Mouse (Mus musculus): ENCODE measurements around the gene Acvr1. TPM values are rescaled to one million over a fixed set of nuclear protein-coding genes. Genes with fewer than 3 reads are reported as not detected.

Gene Acvr1
- polyA plus RNA-seq, 1 experiment from 2014 or later, result 4.2 TPM

- Histone ChIP-seq H3K9me3 (no peaks in the 10 kb centered on the region), H3K4me1 (replicated peaks) (peaks cover 50% of the 10 kb centered on the region), H3K36me3 (no peaks in the 10 kb centered on the region), H3K4me2 (replicated peaks) (no peak overlapping the region), H3K27ac (no peak overlapping the region), H3K9ac (replicated peaks) (no peak overlapping the region), H3K4me3 (replicated peaks) (no peak overlapping the region), H3K27me3 (no peaks in the 10 kb centered on the region)
- 14% methylated on average over 6 of the region's 6 CpGs for WGBS
- ATAC-seq, result peak; percentile 7; the same call in 1 of the 2 replicates
Observed at GRCm38 (mm10) chr2:58551866-58552265, 15.1 kb downstream of the Acvr1 start.

- H3K9me3 ChIP-seq, result no peaks in the 10 kb centered on the region
- no peaks in the 10 kb centered on the region for H3K36me3 ChIP-seq
- no peak overlapping the region for H3K27ac ChIP-seq
- 49% methylated on average over 9 of the region's 9 CpGs for WGBS
- H3K4me3 ChIP-seq (replicated peaks), result no peak overlapping the region
- no peak overlapping the region for H3K4me2 ChIP-seq (replicated peaks)
- peaks cover 50% of the 10 kb centered on the region for H3K4me1 ChIP-seq (replicated peaks)
- no peaks in the 10 kb centered on the region for H3K27me3 ChIP-seq
- peak; percentile 41; the same call in 1 of the 2 replicates for ATAC-seq
- H3K9ac ChIP-seq (replicated peaks), result no peak overlapping the region
Observed at GRCm38 (mm10) chr2:58550488-58550887, 16.5 kb downstream of the Acvr1 start.

- WGBS, result 53% methylated on average over 6 of the region's 6 CpGs
- H3K4me1 ChIP-seq (replicated peaks), result peaks cover 48% of the 10 kb centered on the region
- no peak overlapping the region for H3K27ac ChIP-seq
- no peak overlapping the region for H3K9ac ChIP-seq (replicated peaks)
- no peak for ATAC-seq
- H3K36me3 ChIP-seq, result no peaks in the 10 kb centered on the region
- no peak overlapping the region for H3K4me2 ChIP-seq (replicated peaks)
- H3K27me3 ChIP-seq, result no peaks in the 10 kb centered on the region
- no peaks in the 10 kb centered on the region for H3K9me3 ChIP-seq
- no peak overlapping the region for H3K4me3 ChIP-seq (replicated peaks)
Observed at GRCm38 (mm10) chr2:58549960-58550359, 17.0 kb downstream of the Acvr1 start.

- H3K4me2 ChIP-seq (replicated peaks), result no peak overlapping the region
- no peaks in the 10 kb centered on the region for H3K9me3 ChIP-seq
- H3K36me3 ChIP-seq, result no peaks in the 10 kb centered on the region
- no peaks in the 10 kb centered on the region for H3K27me3 ChIP-seq
- 71% methylated on average over 7 of the region's 7 CpGs for WGBS
- H3K4me3 ChIP-seq (replicated peaks), result no peak overlapping the region
- ATAC-seq, result no peak
- peaks cover 40% of the 10 kb centered on the region for H3K4me1 ChIP-seq (replicated peaks)
- H3K9ac ChIP-seq (replicated peaks), result no peak overlapping the region
- H3K27ac ChIP-seq, result no peak overlapping the region
Observed at GRCm38 (mm10) chr2:58548943-58549342, 18.0 kb downstream of the Acvr1 start.

- ATAC-seq, result no peak
- Histone ChIP-seq H3K4me2 (replicated peaks) (no peak overlapping the region), H3K27ac (no peak overlapping the region), H3K27me3 (no peaks in the 10 kb centered on the region), H3K9ac (replicated peaks) (no peak overlapping the region), H3K36me3 (no peaks in the 10 kb centered on the region), H3K4me1 (replicated peaks) (peaks cover 17% of the 10 kb centered on the region), H3K9me3 (no peaks in the 10 kb centered on the region), H3K4me3 (replicated peaks) (no peak overlapping the region)
- 93% methylated on average over 7 of the region's 7 CpGs for WGBS
Observed at GRCm38 (mm10) chr2:58546264-58546663, 20.7 kb downstream of the Acvr1 start.

- Histone ChIP-seq H3K27ac (no peak overlapping the region), H3K9me3 (no peaks in the 10 kb centered on the region), H3K4me3 (replicated peaks) (no peak overlapping the region), H3K36me3 (no peaks in the 10 kb centered on the region), H3K27me3 (no peaks in the 10 kb centered on the region), H3K4me2 (replicated peaks) (no peak overlapping the region), H3K4me1 (replicated peaks) (peaks cover 4% of the 10 kb centered on the region; the same call in 1 of the 2 replicates), H3K9ac (replicated peaks) (no peak overlapping the region)
- 93% methylated on average over 6 of the region's 6 CpGs for WGBS
- ATAC-seq, result no peak
Observed at GRCm38 (mm10) chr2:58544368-58544767, 22.6 kb downstream of the Acvr1 start.

GRCm38 (mm10) chr2:58543252-58543651 lies 23.7 kb downstream of the Acvr1 start:
- Histone ChIP-seq H3K9ac (replicated peaks) (no peak overlapping the region), H3K9me3 (no peaks in the 10 kb centered on the region), H3K4me3 (replicated peaks) (no peak overlapping the region), H3K27me3 (no peaks in the 10 kb centered on the region), H3K27ac (no peak overlapping the region), H3K4me1 (replicated peaks) (peaks cover 7% of the 10 kb centered on the region; the same call in 1 of the 2 replicates), H3K4me2 (replicated peaks) (no peak overlapping the region), H3K36me3 (no peaks in the 10 kb centered on the region)
- WGBS, result 92% methylated on average over 5 of the region's 5 CpGs
- ATAC-seq, result no peak

GRCm38 (mm10) chr2:58538196-58538595 lies 28.8 kb downstream of the Acvr1 start:
- WGBS, result 54% methylated on average over 6 of the region's 6 CpGs
- no peak overlapping the region for H3K27ac ChIP-seq
- peaks cover 2% of the 10 kb centered on the region; the same call in 1 of the 2 replicates for H3K36me3 ChIP-seq
- no peaks in the 10 kb centered on the region for H3K9me3 ChIP-seq
- H3K4me3 ChIP-seq (replicated peaks), result no peak overlapping the region
- ATAC-seq, result no peak
- no peak overlapping the region for H3K9ac ChIP-seq (replicated peaks)
- no peak overlapping the region for H3K4me2 ChIP-seq (replicated peaks)
- H3K27me3 ChIP-seq, result no peaks in the 10 kb centered on the region
- peaks cover 27% of the 10 kb centered on the region for H3K4me1 ChIP-seq (replicated peaks)

GRCm38 (mm10) chr2:58536796-58537195 lies 30.2 kb downstream of the Acvr1 start:
- H3K4me1 ChIP-seq (replicated peaks), result peaks cover 38% of the 10 kb centered on the region
- peaks cover 2% of the 10 kb centered on the region; the same call in 1 of the 2 replicates for H3K36me3 ChIP-seq
- WGBS, result 93% methylated on average over 3 of the region's 3 CpGs
- ATAC-seq, result no peak
- H3K27me3 ChIP-seq, result no peaks in the 10 kb centered on the region
- no peak overlapping the region for H3K9ac ChIP-seq (replicated peaks)
- no peak overlapping the region for H3K4me3 ChIP-seq (replicated peaks)
- H3K27ac ChIP-seq, result no peak overlapping the region
- H3K4me2 ChIP-seq (replicated peaks), result no peak overlapping the region
- H3K9me3 ChIP-seq, result no peaks in the 10 kb centered on the region

- WGBS, result 88% methylated on average over 8 of the region's 8 CpGs
- Histone ChIP-seq H3K36me3 (peaks cover 2% of the 10 kb centered on the region; the same call in 1 of the 2 replicates), H3K4me2 (replicated peaks) (no peak overlapping the region), H3K27me3 (no peaks in the 10 kb centered on the region), H3K4me3 (replicated peaks) (no peak overlapping the region), H3K4me1 (replicated peaks) (peaks cover 47% of the 10 kb centered on the region), H3K9ac (replicated peaks) (no peak overlapping the region), H3K9me3 (no peaks in the 10 kb centered on the region), H3K27ac (no peak overlapping the region)
- no peak for ATAC-seq
Observed at GRCm38 (mm10) chr2:58535233-58535632, 31.7 kb downstream of the Acvr1 start.

GRCm38 (mm10) chr2:58534379-58534778 lies 32.6 kb downstream of the Acvr1 start:
- Histone ChIP-seq H3K4me1 (replicated peaks) (peaks cover 55% of the 10 kb centered on the region), H3K36me3 (peaks cover 2% of the 10 kb centered on the region; the same call in 1 of the 2 replicates), H3K27me3 (no peaks in the 10 kb centered on the region), H3K9me3 (no peaks in the 10 kb centered on the region), H3K4me2 (replicated peaks) (no peak overlapping the region), H3K27ac (0 out of 2 replicates have a peak overlapping the region, but pooled peaks have one; percentile 65), H3K4me3 (replicated peaks) (no peak overlapping the region), H3K9ac (replicated peaks) (no peak overlapping the region)
- WGBS, result 71% methylated on average over 4 of the region's 4 CpGs
- ATAC-seq, result no peak

- H3K27ac ChIP-seq, result peak overlapping the region; percentile 65
- no peaks in the 10 kb centered on the region for H3K9me3 ChIP-seq
- peak; percentile 48 for ATAC-seq
- no peak overlapping the region for H3K4me2 ChIP-seq (replicated peaks)
- H3K36me3 ChIP-seq, result peaks cover 2% of the 10 kb centered on the region; the same call in 1 of the 2 replicates
- H3K4me1 ChIP-seq (replicated peaks), result peaks cover 55% of the 10 kb centered on the region
- no peak overlapping the region for H3K9ac ChIP-seq (replicated peaks)
- H3K4me3 ChIP-seq (replicated peaks), result no peak overlapping the region
- 17% methylated on average over 7 of the region's 7 CpGs for WGBS
- H3K27me3 ChIP-seq, result no peaks in the 10 kb centered on the region
Observed at GRCm38 (mm10) chr2:58533521-58534001, 33.4 kb downstream of the Acvr1 start.

Measured in midbrain, embryonic 13.5 days (tissue).